Mouse (Mus musculus): ENCODE measurements around the gene Mrpl46. TPM values are rescaled to one million over a fixed set of nuclear protein-coding genes. Genes with fewer than 3 reads are reported as not detected.
A peak's percentile ranks its signal among the peaks of the same experiment; 100 is the strongest.

Mrpl46 gene
- polyA plus RNA-seq, 3 experiments from 2014 or later, result 71.8 to 77.0 (median 73.2) TPM

GRCm38 (mm10) chr7:78767929-78768531 lies 15.3 kb downstream of the Mrpl46 start:
- no peak for ATAC-seq

GRCm38 (mm10) chr7:78766019-78766683 lies 17.2 kb downstream of the Mrpl46 start:
- ATAC-seq, result peak; percentile 89

GRCm38 (mm10) chr7:78765215-78765631 lies 18.1 kb downstream of the Mrpl46 start:
- no peak for ATAC-seq

- no peak for ATAC-seq
These were observed 19.5 kb downstream of the Mrpl46 start for GRCm38 (mm10) chr7:78763801-78764200.

GRCm38 (mm10) chr7:78754458-78755000 lies 28.8 kb downstream of the Mrpl46 start:
- no peak for ATAC-seq

- ATAC-seq, result no peak
These were observed 29.4 kb downstream of the Mrpl46 start for GRCm38 (mm10) chr7:78753752-78754457.

- ATAC-seq, result no peak
These were observed 30.4 kb downstream of the Mrpl46 start for GRCm38 (mm10) chr7:78752961-78753360.

- ATAC-seq, result no peak
These were observed 39.5 kb downstream of the Mrpl46 start for GRCm38 (mm10) chr7:78743731-78744385.

- no peak for ATAC-seq
These were observed 43.9 kb downstream of the Mrpl46 start for GRCm38 (mm10) chr7:78739351-78740000.

GRCm38 (mm10) chr7:78737614-78738210 lies 45.6 kb downstream of the Mrpl46 start, which contains the start of gene Ntrk3:
Gene Ntrk3 (minus strand): TSS chr7:78738012.
- ATAC-seq, result peak; percentile 97

GRCm38 (mm10) chr7:78737196-78737595 lies 46.1 kb downstream of the Mrpl46 start:
- no peak for ATAC-seq

- no peak for ATAC-seq
These were observed 51.9 kb downstream of the Mrpl46 start for GRCm38 (mm10) chr7:78731391-78731790.

Other genes starting within 250 kb of the Mrpl46 start
- gene Ntrk3, start 45.5 kb downstream of the Mrpl46 start, polyA plus RNA-seq (2017; shearing (Covaris generic)), result 10 to 100 TPM in 2 of 3 experiments, 1 to 10 TPM in 1; 9.2 to 15.0 (median 13.5) TPM
- 10 to 100 TPM; 54.8 to 58.3 (median 57.1) TPM for gene Mrps11, start 412 bp downstream of the Mrpl46 start, polyA plus RNA-seq (2017; shearing (Covaris generic))
- gene Det1, start 63.7 kb upstream of the Mrpl46 start, polyA plus RNA-seq (2017; shearing (Covaris generic)), result 10 to 100 TPM in 2 of 3 experiments, 1 to 10 TPM in 1; 9.4 to 18.9 (median 16.1) TPM
- 10 to 100 TPM; 21.2 to 26.0 (median 21.2) TPM for gene Aen, start 112.3 kb upstream of the Mrpl46 start, polyA plus RNA-seq (2017; shearing (Covaris generic))
- 10 to 100 TPM; 89.9 to 95.8 (median 92.5) TPM for gene Isg20, start 129.9 kb upstream of the Mrpl46 start, polyA plus RNA-seq (2017; shearing (Covaris generic))

Data from inflammation-experienced regulatory T-cells, adult 6 months (primary cell).